Mouse (Mus musculus): ENCODE measurements around the gene Ccdc173. TPM values are rescaled to one million over a fixed set of nuclear protein-coding genes. Genes with fewer than 3 reads are reported as not detected.
A peak's percentile ranks its signal among the peaks of the same experiment; 100 is the strongest.
"Not testable (repeated sequence)": the region's sequence is repeated elsewhere in the genome, so short reads cannot be mapped to it uniquely, and the experiment has no call there.

The Ccdc173 gene
- polyA plus RNA-seq, 1 experiment from 2014 or later: 8.5 TPM

DNA sequence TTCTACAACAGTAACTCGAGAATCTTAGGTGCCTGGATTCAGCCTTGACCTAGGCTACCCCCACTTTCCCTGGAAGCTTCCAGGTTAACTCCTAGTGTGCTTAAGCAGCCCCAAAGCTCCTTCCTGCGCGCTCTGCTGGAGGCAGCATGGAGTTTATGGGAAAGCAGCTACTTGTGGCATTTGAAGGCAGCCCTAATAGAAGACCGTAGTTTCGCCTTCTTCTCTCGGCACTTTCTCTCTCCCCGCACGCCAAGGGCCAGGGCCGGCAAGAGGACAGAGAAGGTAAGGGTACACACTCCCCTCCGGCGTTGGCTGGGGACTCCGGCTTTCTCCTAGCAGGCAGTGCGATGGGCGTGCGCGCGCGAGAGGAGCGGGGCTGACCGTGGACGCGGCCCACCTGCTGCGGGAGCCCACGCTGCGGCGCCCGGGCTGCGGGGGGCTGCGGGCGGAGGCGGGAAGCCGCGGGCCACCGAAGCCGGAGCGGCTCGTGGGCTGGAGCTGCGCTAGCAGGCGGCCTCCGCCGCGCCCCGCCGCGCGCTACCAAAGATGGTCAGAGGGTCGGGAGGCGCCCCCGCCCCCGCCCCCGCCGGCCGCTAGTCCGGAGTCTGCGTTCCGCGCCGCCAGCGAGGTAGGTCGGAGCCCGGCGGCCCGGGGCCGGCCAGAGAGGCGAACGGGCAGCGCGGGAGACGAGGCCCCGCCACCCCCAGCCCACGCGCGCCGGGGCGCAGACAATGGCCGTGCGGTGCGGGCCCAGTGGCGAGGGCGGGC is 33.2 kb upstream of the Ccdc173 start:
- ChIA-PET POLR2A (interaction anchor here (0.9 to 1.2 kb wide), 2 partner anchors 9 to 24 kb away, joined by 3 to 4 read pairs; no protein-coding TSS in a partner anchor), CTCF (interaction anchor here (1.0 to 1.3 kb wide), 5 partner anchors 10 to 28 kb away, joined by 3 to 7 read pairs (median 3); no protein-coding TSS in a partner anchor)
- H3K27me3 ChIP-seq: no peaks in the 10 kb centered on the region
- ATAC-seq (peak; percentile 66), DNase-seq (ENCODE audit: low read depth, low spot score) (no peak)
- in situ Hi-C loops (cut with MboI; ENCODE audit: low pct_unique_long_range_greater_than_20kb): no loop called here
- no peak for TF ChIP-seq CTCF (IDR thresholded peaks at IDR 0.05)

DNA sequence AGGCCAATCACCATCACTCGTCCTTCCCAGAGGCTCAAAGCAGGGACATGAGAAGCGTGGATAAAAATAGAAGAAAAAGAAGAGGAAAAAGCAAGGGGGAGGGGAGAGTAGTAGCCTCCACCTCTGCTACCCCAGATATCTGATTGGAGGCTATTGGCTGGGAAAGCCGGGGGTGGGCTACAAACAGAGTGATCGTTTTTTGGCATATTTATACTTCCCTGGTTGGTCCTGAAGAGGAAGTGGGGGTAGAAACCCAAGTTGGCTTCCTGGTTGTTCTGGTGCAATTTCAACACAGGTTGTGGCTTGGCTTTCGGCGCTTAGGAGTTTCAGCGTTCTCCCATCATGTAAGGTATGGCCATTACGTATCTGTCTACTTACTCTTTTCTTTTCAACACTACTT is 32.3 kb upstream of the Ccdc173 start, which contains the start of gene Klhl23:
Klhl23 (plus strand) TSS at position 234 of the 400 bp plus-strand sequence.
- CTCF ChIA-PET: interaction anchor here (1.0 to 1.3 kb wide), 5 partner anchors 9 to 28 kb away, joined by 3 to 7 read pairs (median 3); no protein-coding TSS in a partner anchor

GRCm38 (mm10) chr2:69820201-69820600 is 30.8 kb upstream of the Ccdc173 start:
- in situ Hi-C loops (cut with MboI; ENCODE audit: low pct_unique_long_range_greater_than_20kb): no loop called here
- ChIA-PET POLR2A (no interaction called here), CTCF (no interaction called here)
- H3K27me3 ChIP-seq: no peaks in the 10 kb centered on the region
- DNase-seq (ENCODE audit: low read depth, low spot score): no peak
- ATAC-seq: no peak
- TF ChIP-seq CTCF (IDR thresholded peaks at IDR 0.05): no peak

More for the DNA sequence above, 32.3 kb upstream of the Ccdc173 start, which contains the start of gene Klhl23:
- no peaks in the 10 kb centered on the region for H3K27me3 ChIP-seq
- no peak for DNase-seq (ENCODE audit: low read depth, low spot score)
- TF ChIP-seq CTCF (IDR thresholded peaks at IDR 0.05): no peak
- in situ Hi-C loops (cut with MboI; ENCODE audit: low pct_unique_long_range_greater_than_20kb): no loop called here
- POLR2A ChIA-PET: interaction anchor here (0.9 to 1.2 kb wide), 2 partner anchors 9 to 24 kb away, joined by 3 to 4 read pairs; no protein-coding TSS in a partner anchor
- no peak for ATAC-seq

DNA sequence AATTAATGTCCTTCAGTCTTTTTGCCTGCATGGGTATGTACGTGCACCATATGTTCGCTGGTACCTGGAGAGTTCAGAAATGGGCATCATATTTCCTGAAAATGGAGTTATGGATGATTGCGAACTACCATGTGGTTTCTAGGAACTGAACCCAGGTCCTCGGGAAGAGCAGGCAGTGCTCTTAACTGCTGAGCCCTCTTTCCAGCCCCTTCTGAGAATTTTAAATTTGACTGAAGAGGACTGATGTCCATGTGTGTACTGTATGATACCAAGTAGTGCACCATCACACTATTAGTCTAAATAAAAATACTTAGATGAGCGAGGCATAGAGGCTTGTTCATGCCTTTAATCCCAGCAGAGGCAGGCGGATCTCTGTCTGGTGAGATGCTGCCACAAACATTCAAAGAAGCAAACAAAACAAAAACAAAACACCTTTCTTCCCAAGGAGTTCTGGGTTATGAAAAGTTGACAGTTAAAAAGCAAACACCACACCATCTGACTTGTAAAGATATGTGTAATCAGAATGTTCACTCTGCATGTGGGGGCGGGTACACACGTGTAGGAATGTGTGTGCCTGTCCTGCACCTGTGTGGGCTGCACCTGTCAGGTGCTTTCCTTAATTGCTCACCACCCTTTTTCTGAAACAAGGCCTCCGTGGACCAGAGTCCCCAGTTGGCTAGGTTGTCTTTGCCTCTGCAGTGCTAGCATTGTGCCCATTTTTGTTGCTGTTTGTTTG is 29.1 kb upstream of the Ccdc173 start:
- in situ Hi-C loops (cut with MboI; ENCODE audit: low pct_unique_long_range_greater_than_20kb): no loop called here
- peaks cover 5% of the 10 kb centered on the region for H3K27me3 ChIP-seq
- ChIA-PET CTCF (no interaction called here), POLR2A (no interaction called here)
- ATAC-seq: no peak
- TF ChIP-seq CTCF (IDR thresholded peaks at IDR 0.05): no peak
- DNase-seq (ENCODE audit: low read depth, low spot score): no peak

DNA sequence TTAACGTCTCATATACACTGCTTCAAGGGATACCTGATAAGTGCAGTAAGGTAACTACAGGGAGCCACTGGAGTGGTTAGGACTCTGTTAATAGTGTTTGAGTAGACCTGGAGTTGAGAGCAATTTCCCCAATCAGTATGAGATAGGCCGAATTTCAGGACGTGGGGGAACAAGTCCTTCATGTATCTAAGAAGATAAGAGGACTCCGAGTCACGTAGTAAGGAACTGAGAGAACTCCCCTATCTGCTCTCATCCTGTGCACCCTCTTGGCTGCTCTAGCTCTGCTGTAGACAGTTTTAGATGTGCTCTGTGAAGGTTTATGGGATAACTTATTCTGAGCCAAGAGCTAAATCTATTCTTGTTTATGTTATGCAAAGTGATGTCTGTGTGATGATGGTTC is 27.2 kb upstream of the Ccdc173 start:
- no peak for DNase-seq (ENCODE audit: low read depth, low spot score)
- no peak for TF ChIP-seq CTCF (IDR thresholded peaks at IDR 0.05)
- ChIA-PET CTCF (interaction anchor here (0.8 kb wide), 1 partner anchor 22 kb away, joined by 3 read pairs; no protein-coding TSS in a partner anchor), POLR2A (no interaction called here)
- in situ Hi-C loops (cut with MboI; ENCODE audit: low pct_unique_long_range_greater_than_20kb): no loop called here
- no peak for ATAC-seq
- peaks cover 11% of the 10 kb centered on the region for H3K27me3 ChIP-seq

GRCm38 (mm10) chr2:69811349-69811748 is 22.0 kb upstream of the Ccdc173 start:
- DNase-seq (ENCODE audit: low read depth, low spot score); in situ Hi-C loops (cut with MboI; ENCODE audit: low pct_unique_long_range_greater_than_20kb); CTCF ChIA-PET; ATAC-seq: not testable (repeated sequence)
- POLR2A ChIA-PET: interaction anchor here (0.7 kb wide), 1 partner anchor 154 kb away, joined by 3 read pairs; no protein-coding TSS in a partner anchor
- H3K27me3 ChIP-seq: peaks cover 29% of the 10 kb centered on the region

DNA sequence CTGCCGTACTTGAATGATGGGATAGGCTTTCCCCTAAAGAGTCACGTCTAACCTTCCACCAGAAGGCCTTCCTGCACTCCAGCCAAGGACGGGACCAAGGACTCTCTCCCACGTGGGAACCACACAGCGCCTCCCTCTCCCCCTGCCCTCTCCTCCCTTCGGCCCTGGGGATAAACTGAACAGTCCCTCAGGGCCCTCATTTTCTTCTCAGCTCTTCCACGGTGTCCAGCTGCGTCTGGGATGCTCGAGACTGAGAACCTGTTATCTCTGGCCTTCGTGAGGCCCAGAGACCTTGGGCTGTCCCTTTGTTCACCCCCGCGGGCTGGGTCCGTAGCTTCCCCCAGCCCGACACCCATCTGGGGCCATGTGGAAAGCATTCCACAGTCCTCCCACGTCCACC is 20.8 kb upstream of the Ccdc173 start:
- ATAC-seq (no peak), DNase-seq (ENCODE audit: low read depth, low spot score) (no peak)
- H3K27me3 ChIP-seq: peaks cover 33% of the 10 kb centered on the region
- TF ChIP-seq CTCF (IDR thresholded peaks at IDR 0.05): no peak
- POLR2A ChIA-PET: no interaction called here
- in situ Hi-C loops (cut with MboI; ENCODE audit: low pct_unique_long_range_greater_than_20kb): no loop called here
- CTCF ChIA-PET: no interaction called here

GRCm38 (mm10) chr2:69804663-69805062 is 15.3 kb upstream of the Ccdc173 start:
- ATAC-seq; in situ Hi-C loops (cut with MboI; ENCODE audit: low pct_unique_long_range_greater_than_20kb); CTCF ChIA-PET; DNase-seq (ENCODE audit: low read depth, low spot score); POLR2A ChIA-PET: not testable (repeated sequence)
- H3K27me3 ChIP-seq: peaks cover 22% of the 10 kb centered on the region

DNA sequence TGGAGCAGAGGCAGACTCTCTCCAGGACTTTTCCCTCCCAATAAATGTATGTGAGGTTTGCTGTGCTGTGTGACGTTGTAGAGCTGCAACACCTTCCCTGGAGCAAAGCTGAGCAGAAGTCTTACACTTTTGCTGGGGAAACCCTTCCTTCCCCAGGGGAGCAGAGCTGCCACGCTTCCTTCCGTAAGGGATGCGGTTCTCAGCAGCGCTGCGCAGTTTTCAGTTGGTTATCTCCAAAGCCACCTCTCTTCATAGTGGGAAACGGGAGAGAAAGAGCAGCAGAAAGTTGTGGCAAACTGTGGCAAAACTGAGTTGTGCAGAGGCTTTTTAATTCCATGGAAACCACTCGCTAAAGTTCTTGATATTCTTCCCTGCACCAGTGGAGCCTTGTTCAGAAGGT is 14.4 kb upstream of the Ccdc173 start:
- H3K27me3 ChIP-seq: peaks cover 19% of the 10 kb centered on the region
- CTCF ChIA-PET: interaction anchor here (0.9 to 2.0 kb wide), 4 partner anchors 10 to 32 kb away, joined by 3 to 6 read pairs (median 4); no protein-coding TSS in a partner anchor
- no peak for TF ChIP-seq CTCF (IDR thresholded peaks at IDR 0.05)
- no peak for DNase-seq (ENCODE audit: low read depth, low spot score)
- POLR2A ChIA-PET: interaction anchor here (0.8 kb wide), 1 partner anchor 20 kb away, joined by 4 read pairs; no protein-coding TSS in a partner anchor
- in situ Hi-C loops (cut with MboI; ENCODE audit: low pct_unique_long_range_greater_than_20kb): no loop called here
- no peak for ATAC-seq

- peak; percentile 70 for TF ChIP-seq CTCF (IDR thresholded peaks at IDR 0.05)
- DNase-seq (ENCODE audit: low read depth, low spot score) (peak; percentile 10), ATAC-seq (peak; percentile 62)
- in situ Hi-C loops (cut with MboI; ENCODE audit: low pct_unique_long_range_greater_than_20kb): no loop called here
- ChIA-PET CTCF (interaction anchor here (0.9 to 2.0 kb wide), 5 partner anchors 9 to 33 kb away, joined by 3 to 6 read pairs (median 4); no protein-coding TSS in a partner anchor), POLR2A (no interaction called here)
- peaks cover 11% of the 10 kb centered on the region for H3K27me3 ChIP-seq
Measured at GRCm38 (mm10) chr2:69802911-69803312, 13.5 kb upstream of the Ccdc173 start.
